Mouse (Mus musculus) heart, adult 9 months (tissue): Measurements from ENCODE around the gene D10Wsu102e.

Experiments
- DNase-seq, 2 experiments: peaks; one replicate each; pipeline ENCODE4 v3.0.0; 2022; ENCODE audit warnings: low spot score in 2 of 2

Gene D10Wsu102e

GRCm38 (mm10) chr10:83536436-83536835 lies 176.4 kb downstream of the D10Wsu102e start:
- DNase-seq, result no peak
